Mouse (Mus musculus): ENCODE results near the gene Anks6.
"Not testable (repeated sequence)": the region's sequence is repeated elsewhere in the genome, so short reads cannot be mapped to it uniquely, and the experiment has no call there.

Gene Anks6

DNA sequence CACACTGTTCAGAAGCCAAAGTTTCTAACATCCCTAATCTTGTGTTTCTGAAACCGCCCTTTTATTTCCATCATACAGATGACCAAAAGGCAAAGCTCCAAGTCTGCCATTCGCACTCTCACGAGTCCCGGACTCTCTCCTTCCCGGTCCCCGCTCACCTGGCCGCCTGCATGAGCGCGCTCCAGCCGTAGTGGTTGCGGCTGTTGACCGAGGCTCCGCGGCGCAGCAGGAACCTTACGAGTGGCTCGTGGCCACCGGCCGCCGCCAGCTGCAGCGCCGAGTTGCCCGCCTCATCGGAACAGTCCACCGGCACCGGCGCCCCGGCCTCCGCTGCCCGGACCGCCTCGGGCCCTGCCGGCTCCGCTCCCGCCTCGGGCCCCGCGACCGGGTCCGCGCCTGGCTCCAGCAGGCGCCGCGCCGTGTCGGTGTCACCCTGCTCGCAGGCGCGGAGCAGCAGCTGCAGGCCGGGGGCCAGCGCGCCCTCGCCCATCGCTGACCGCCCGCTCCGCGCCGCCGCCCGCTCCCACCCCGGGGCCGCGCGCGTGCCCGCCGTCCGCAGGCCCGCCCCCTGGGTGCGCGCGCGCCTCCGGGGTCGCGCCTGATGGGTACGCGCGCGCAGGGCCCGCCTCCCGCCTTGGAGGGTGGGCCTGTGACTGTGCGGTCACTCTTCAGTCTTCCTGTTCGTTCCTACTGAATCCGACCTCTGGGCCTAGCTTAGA is at the start of gene Anks6:
TSS of gene Anks6 (minus strand) at position 637 of the 719 bp plus-strand sequence.
- no peak for DNase-seq (ENCODE audit: low read depth, low spot score)

DNA sequence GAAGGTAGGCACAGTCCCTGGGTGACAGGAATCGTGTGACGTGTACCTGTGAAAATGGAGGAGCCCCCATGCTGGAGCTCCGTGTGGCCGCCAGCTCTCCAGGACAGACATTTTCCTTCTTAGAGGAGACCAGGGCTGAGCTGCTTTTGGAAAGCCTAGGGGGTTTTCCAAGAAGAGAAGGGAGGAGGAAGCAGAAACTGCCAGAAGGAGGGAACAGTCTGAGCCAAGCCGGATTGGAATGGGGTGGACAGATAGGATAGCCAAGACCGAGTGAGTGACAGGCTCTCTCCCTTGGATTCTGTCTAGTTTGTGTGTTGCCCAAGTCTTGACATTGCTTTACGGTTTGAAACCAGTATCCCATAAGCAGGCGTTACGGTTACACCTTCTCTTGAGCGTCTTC is 46.3 kb upstream of the Anks6 start:
- DNase-seq (ENCODE audit: low read depth, low spot score), result no peak

DNA sequence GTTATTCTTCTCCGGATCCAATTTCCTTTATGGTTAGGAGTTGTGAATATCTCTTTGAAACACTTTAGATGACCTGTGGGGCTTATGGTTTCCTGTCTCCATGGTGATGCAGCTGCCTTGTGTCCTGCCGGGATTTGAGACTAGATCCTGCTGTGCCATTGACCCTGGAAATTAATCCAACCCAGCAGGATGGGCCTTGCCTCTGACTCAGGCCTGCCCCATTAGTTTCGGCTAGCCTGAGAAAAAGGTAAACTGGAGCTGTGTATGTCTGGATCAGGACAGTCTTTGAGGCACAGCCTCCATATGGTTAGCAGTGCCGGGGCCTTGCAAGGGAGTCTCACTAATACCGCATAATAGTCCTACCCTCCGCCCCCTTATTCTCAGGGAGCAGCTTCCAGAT is 36.4 kb upstream of the Anks6 start:
- DNase-seq (ENCODE audit: low read depth, low spot score), result no peak

DNA sequence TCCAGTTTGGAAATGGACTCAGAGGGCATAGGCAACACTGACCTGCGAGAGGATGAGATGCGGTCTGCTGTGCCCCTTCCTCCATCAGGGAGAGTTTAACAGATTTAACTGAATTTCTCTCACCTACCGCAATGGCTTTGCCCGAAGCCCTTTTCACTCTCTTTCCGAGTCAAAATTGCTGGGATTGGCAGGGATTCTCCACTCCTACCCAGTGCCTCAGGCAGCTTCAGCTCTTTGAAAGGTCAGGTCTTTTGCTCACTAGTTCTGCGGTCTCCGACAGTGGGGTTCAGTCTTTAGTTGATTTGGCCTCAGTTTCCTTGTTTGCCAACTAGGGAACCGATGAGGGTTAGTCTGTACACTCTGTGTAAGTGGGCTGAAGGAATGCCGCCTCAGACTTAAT is 35.9 kb upstream of the Anks6 start:
- DNase-seq (ENCODE audit: low read depth, low spot score), result no peak

DNA sequence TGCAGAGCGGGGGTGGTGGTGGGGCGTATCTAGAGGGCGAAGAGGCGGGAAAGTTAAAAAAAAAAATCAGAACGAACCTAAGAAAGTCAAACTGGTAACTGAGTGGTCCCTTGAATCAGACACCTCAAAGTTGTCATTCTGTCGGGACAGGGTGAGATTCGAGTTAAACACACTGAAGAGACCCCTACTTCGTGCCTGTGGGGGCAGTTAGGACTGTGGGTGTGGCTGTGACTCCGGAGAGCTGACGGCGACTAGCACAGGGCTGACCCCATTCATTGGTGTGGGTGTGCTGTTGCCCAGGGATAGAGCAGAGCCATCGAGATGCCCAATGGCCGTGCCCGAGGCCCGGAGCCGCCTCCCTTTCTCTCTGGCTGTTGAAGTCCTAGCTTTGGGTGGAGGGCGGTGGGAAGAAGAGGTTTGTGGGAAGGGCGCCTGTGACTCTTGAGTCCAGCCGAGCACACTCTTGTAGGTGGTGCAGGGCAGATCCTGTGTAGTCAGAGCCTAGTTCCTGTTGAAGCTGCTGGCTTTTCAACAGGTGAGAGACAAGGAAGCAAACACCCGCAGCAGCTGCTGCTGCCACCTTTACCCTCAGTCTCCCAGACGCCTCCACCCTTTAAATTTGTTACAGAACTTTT is 35.3 kb upstream of the Anks6 start:
- DNase-seq (ENCODE audit: low read depth, low spot score), result peak; percentile 57

DNA sequence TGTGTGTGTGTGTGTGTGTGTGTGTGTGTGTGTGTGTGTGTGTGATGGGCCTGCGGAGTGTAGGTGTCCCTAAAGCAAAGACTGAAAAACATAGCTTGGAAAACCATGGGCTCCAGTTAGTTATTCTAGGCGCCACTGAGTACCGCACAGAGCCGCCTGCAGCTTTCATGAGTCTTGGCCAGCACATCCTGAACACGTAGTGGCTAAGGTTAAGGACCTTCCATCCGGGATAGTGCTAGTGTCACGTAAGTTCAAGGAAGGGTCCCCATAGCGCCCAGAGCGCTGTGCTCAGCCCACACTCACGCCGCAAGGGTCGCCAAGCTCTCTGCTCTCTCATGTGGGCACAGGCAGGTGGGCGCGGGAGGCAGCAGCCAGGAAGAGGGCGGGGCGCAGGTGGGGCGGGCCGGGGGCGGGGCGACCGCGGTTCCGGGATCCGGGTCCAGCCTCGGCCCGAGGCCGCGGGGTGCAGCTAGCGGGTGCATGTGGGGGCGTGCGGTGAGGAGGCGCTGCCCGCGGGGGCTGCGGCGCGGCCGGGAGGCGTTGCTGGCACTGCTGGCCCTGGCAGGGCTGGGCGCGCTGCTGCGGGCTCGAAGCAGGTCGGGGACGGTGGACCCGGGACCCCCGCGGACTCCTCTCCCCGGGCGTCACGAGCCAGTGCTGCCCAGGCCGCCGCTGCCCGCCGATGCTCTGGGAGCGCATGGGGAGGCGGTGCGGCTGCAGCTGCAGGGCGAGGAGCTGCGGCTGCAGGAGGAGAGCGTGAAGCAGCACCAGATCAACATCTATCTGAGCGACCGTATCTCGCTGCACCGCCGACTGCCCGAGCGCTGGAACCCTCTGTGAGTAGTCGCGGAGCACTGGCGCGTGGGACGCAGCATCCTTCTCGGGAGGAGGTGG is 34.5 kb upstream of the Anks6 start, which contains the start of gene Galnt12:
TSS of gene Galnt12 (plus strand) at position 417 of the 894 bp plus-strand sequence.
- peak; percentile 85 for DNase-seq (ENCODE audit: low read depth, low spot score)

DNA sequence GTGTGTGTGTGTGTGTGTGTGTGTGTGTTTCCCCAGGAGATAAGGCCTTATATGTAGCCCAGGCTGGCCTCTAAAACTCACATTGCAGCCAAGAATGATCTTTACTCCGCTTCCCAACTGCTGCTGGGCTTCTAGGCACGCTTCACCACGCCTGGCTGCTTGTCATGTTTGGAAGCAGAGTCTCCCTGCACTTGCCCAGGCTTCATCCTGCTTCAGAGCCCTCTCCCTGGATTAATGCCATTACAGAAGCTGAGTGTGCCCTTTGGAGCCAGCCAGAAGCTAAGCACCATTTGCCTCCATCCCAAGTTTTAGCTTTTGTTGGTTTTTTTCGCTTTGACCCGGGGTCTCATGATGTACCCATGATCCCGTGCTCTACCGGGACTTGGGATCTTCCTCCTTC is 31.4 kb upstream of the Anks6 start:
- no peak for DNase-seq (ENCODE audit: low read depth, low spot score)

DNA sequence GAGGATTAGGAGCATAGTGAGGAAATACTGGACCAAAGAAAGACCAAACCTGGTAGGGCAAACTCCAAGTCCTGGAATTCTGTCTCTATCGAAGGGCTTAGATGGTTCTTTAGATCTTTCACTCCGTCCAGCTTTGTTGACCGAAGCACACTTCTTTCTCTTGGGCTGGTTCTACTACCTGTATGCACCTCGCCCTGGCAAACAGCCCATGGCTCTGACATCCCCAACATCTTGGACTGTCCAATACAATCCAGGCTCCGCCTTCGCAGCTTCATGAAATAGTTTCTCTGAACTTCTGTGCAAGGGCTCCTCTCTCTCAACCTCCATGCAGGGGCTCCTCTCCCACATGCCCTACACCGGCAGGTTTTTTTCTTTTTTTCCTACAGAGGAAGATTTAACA is 26.6 kb upstream of the Anks6 start:
- no peak for DNase-seq (ENCODE audit: low read depth, low spot score)

DNA sequence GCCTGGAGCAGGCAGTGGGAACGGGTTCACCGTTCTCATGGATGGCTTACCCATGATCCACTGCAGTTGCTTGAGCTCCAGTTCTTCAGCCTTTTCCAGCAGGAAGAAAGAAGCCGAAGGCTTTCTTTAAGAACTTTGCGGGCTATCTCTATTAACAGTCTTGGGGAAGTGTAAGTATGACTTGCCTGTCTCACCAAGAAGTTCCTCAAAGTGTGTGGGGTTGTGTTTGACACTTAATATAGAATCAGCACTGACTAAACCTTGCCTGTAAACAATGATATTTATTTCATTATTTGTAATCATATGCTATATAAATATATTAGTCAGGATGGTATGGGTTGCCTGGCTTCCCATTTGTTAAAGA is 23.4 kb upstream of the Anks6 start:
- DNase-seq (ENCODE audit: low read depth, low spot score), result no peak

DNA sequence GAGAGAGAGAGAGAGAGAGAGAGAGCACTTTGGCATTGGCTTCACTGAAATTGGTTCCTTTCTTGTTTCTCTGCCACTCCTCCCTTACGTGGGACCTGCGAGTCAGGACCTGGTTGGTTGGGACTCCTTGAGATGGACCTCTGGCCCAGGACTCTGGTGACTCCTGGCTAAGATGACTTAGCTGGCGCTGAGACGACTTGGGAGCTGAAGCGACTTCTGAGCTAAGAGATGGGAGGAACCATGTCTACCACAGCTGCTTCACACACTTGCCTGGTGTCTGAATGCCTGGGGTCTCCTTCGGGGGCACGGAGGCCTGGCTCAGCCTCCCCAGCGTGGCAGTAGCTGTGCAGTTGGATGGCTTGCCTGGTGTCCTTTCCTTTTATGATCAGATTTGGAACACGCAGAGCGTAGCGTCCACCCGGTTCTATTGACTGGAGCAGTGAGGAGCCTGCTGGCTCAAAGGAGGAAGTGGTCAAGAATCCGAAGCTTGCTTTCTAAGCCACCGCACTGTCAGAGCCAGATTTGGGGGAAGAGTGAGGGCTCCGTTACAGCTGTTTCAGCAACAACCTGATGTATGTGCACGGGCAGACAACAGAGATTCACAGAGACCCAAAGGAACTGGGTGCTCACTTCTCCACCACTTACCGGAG is 22.9 kb upstream of the Anks6 start:
- peak; percentile 69 for DNase-seq (ENCODE audit: low read depth, low spot score)

DNA sequence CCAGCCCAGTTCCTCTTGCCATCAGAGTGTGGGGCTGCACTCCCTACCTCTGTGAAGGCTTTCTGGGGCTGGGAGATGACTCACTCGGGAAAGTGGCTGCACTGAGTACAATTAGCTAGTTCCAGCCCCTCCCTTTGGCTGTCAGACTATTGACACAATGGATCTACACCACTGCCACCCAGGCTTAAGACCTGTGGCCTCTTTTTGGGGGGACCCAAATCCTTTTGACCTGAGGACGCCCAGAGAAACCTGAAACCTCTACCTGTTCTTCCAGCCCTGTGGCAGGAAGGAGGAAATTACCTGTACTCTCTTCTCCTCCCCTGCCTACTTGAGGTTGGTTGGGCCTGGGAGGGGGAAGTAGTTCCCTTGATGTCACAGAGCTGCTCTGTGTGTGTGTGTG is 17.8 kb upstream of the Anks6 start:
- no peak for DNase-seq (ENCODE audit: low read depth, low spot score)

DNA sequence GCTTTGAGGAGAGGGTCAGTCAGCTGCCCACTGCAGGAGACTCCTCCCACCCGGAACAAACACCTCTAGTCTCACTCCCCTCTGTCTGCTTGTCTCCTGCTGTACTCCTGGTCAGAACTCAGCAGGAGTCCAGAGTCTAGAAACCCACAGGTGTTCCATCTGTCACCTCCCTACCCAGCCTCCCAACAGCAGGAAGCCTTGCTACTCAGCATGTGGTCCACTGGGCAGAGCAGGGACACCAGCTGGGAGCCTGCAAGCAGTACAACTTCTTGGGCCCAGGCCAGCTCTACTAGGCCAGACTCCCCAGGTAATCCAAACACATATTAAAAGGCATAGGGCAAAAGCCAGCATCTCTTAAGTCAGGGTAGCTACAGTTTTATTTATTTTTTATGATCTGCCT is 3.7 kb upstream of the Anks6 start:
- DNase-seq (ENCODE audit: low read depth, low spot score), result no peak

DNA sequence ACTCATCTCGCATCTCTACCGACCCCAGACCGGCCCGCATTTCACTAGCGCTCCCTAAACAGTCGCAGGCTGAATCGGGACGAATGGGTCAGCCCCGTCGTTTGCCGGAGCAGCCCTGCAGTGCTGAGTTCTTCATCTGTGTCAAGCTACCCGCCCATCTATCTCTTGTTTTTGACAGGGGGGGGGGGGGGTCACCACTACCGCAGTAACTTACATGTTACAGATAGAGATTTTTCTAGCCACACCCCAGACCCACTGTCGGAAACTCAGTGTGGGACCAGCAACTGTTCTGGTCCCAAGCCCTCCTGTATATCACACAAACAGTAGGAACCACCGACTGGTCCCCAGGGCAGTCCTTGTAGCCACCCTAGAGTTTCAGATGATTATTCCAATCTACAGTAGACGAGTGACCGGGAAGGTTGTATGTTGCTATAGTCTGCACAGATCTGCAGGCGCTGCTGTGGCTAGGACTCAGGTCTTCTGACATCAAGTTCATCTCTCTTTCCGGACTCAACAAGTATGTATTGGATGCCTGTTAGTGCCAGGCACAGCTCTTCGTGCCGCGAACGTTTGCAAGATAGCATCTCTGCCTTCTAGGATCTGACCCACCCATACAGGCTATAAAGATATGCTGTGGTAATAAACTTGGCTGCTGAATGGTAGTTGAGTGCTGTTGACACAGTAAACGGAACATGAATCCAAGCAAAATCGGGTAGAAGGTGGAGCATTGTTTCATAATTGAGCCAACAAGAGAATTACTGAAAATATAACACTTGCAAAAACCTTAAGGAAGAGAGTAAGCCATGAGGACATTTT is 491 bp upstream of the Anks6 start:
- no peak for DNase-seq (ENCODE audit: low read depth, low spot score)

DNA sequence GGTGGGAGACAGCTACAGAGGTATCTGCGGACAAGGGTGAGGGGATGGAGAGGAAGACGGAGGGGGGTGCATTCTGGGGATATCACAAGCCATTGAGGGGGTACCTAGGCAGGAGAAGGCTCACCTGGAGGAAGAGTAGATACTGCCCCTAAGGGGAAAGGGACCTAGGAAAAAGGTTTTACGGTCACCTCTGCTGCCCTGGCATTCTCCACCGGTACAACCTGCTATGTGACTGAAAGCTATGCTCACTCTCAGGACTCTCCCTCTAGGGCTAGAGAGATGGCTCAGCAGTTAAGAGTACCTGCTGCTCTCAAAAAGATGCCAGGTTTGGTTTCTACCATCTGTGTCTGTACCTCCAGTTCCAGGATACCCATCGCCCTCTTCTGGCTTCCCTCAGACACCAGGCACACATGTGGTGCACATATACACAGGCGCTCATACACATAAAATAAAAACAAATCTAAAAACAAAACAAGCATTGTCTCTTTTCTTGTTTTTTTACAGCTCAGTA is 1.6 kb downstream of the Anks6 start:
- DNase-seq (ENCODE audit: low read depth, low spot score), result no peak

DNA sequence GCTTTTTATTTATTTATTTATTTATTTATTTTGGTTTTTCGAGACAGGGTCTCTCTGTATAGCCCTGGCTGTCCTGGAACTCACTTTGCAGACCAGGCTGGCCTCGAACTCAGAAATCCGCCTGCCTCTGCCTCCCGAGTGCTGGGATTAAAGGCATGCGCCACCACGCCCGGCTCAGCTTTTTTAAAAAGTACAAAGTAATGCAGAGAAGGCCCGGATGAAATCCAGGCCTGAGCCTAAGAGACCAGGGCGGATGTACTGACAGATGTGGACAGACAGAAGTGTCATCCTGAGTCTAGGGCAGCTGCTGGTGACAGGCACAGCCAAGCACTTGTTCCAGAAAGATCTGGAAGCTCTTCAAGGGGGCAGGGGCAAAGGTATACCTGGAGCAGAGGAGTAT is 2.1 kb downstream of the Anks6 start:
- DNase-seq (ENCODE audit: low read depth, low spot score), result not testable (repeated sequence)

DNA sequence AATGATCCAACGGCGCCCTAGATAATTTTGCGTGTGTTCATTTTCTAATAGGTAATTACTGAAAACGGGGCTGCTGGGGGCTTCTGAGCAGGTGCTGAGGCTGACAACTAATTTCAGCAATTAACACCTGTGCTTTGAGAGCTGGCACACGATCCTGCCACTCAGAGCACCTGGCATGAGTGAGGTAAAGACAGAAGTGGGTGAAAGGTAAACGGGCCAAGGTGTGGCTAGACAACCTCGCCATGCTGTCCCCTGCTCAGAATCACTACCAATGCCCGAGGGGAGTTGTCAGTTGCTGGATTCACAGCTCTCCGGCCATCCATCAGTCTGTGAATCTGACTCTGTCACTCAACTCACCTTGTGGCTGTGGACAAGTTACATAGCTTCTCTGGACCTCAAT is 5.3 kb downstream of the Anks6 start:
- DNase-seq (ENCODE audit: low read depth, low spot score), result no peak

DNA sequence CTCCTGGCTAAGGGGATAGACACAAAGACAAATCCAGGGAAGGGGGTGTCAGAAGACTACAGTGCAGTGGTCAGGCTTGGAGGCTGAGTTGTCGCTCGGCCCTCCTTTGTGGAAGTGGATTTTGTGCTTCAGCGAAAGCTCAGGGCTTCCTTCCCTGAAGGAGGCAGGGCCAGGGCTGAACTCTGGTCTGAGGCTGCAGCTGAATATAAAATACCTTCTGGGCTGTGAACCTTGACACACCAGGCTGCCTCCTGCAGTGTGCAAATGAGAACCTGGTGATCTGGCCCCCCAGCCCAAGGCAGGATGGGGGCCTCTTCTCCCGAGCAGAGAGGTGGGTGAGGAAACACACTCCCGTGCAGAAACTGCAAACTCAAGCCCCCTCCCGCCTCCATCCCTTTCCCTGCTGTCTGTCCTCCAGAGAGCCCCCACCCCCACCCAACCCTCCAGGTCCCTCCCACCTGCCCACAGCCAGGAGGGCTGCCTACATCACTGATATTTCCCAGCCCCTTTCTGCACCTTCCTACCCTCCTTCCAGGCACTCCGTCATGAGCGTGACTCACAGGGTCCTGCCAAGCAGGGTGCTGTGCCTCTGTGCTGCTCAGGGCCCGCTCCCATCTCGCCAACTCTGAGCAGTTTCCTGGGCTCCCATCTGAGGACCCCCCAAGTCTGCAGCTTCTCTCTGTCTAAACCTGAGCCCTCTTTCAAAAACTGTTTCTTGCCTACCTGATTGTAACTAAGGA is 6.4 kb downstream of the Anks6 start:
- no peak for DNase-seq (ENCODE audit: low read depth, low spot score)

DNA sequence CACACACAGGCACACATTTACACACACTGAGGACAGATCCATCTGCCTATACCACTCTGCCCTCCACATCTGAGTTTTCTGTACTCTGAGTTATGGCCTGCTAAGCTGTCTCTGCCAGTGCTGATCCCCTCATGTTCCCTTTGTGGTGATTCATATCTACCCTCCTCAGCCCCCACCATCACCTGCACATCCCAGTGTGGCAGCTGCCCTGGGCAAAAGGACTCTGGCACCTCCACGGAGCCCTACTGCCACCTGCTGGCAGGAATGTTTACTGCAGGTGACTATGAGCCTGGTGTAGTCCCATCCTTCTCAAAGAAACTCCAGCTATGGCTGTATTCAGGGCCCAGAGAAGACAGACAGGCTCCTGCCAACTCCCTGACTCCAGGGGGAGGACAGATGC is 7.1 kb downstream of the Anks6 start:
- peak; percentile 70 for DNase-seq (ENCODE audit: low read depth, low spot score)

DNA sequence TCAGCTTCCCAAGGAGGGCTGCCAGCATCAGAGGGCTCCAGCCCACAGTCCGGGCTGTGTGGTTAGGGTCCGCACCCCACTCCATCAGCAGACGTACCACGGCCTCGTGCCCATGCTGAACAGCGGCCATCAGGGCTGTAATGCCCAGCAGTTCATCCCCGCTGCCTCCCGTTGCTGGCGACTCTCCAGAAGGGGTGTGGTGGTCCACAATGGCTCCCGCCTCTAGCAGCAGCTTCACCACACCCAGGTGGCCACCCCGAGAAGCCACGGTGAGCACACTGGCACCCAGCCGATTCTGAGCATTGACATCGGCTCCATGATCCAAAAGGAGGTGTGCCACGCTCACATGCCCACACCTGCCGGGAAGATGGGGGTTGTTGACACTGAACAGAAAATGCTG is 8.0 kb downstream of the Anks6 start:
- no peak for DNase-seq (ENCODE audit: low read depth, low spot score)

DNA sequence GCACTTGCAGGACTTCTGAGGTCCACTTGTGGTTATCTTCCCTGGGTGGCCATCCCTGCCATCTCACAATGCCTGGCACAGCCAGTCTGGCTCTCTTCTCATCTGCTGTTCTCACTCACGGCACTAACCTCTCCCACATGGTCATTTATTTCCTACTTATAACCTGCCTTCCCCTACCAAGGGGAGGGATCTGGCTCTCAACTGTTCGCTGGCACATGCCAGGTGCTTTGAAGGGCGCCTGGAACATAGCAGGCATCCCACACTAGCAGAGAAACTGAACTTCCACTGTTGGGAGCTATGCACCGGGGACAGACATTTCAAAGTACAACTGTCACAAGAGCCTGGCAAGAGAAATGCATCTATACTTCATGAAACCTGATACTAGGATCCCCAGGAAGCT is 9.5 kb downstream of the Anks6 start:
- no peak for DNase-seq (ENCODE audit: low read depth, low spot score)
